Comparison of ENCODE assay signal across 21 mouse cellular contexts in the genomic region with DNA sequence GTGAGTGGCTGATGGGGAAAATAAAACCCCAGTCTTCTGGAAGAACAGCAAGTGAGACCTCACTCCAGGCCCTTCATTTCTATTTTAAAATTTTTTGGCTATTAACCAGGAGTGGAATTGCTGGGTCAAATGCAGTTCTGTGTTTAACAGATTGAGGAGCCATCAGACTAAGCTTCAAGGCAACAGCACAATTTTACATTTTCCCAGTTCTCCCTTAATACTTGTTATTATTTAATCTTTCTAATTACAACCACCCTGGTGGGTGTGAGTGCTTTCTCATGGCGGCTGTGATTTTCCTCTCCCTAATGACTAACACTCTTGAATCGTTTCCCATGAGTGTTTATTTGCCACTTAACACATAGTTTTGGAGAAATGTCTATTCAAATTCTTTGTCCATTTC. TPM values are rescaled to one million over a fixed set of nuclear protein-coding genes. Genes with fewer than 3 reads are reported as not detected.
DNase-seq lines count a peak whose midpoint lies in the region; TF ChIP-seq lines count a peak whose summit lies in the region.
"Had no signal": no experiment of that assay in that cellular context is flagged by ENCODE, and none has a peak within 500 bp of the region (broad histone marks: within the 10 kb centered on the region; RNA-seq: fewer than 3 reads in every experiment).

No protein-coding gene starts in this region.

- no peak for TF ChIP-seq CTCF in brain, embryonic 14.5 days (IDR thresholded peaks at IDR 0.05; ENCODE audit: borderline replicate concordance, extremely low read depth, insufficient read depth, insufficient read length)

- no peaks in the 10 kb centered on the region for H3K9me3 ChIP-seq in heart, embryonic 10.5 days
- H3K9me3 ChIP-seq: embryonic facial prominence, embryonic 13.5 days; embryonic facial prominence, embryonic 15.5 days; forebrain, embryonic 10.5 days; forebrain, embryonic 12.5 days had no signal

- no peaks in the 10 kb centered on the region for H3K4me1 ChIP-seq in heart, embryonic 10.5 days
- H3K4me1 ChIP-seq: embryonic facial prominence, embryonic 13.5 days; embryonic facial prominence, embryonic 15.5 days; forebrain, embryonic 10.5 days had no signal

- TF ChIP-seq POLR2A in brain, embryonic 14.5 days (IDR thresholded peaks at IDR 0.05; ENCODE audit: borderline replicate concordance, extremely low read depth, insufficient read depth, insufficient read length, poor library complexity, severe bottlenecking): no peak

- H3K27me3 ChIP-seq in heart, embryonic 10.5 days (ENCODE audit: insufficient read depth, poor library complexity, severe bottlenecking): no peaks in the 10 kb centered on the region
- H3K27me3 ChIP-seq: embryonic facial prominence, embryonic 13.5 days; embryonic facial prominence, embryonic 15.5 days; forebrain, embryonic 12.5 days had no signal

- no peak overlapping the region for H3K27ac ChIP-seq in heart, embryonic 10.5 days
- H3K27ac ChIP-seq: embryonic facial prominence, embryonic 13.5 days; embryonic facial prominence, embryonic 15.5 days; forebrain, embryonic 10.5 days; forebrain, embryonic 12.5 days had no signal

- DNase-seq in heart, adult 11 months: peak; percentile 27
- DNase-seq in heart, embryonic 10.5 days (ENCODE audit: low spot score): no peak
- DNase-seq in layer of hippocampus, adult 9-11 months: peak; percentile 28
- no peak for DNase-seq in layer of hippocampus, adult 9-10 months (ENCODE audit: low spot score)
- DNase-seq in brain, embryonic 14.5 days (ENCODE audit: low read depth): peak; percentile 12
- DNase-seq in gastrocnemius, postnatal 4 days (ENCODE audit: low spot score in 2 of 2): no peak
- DNase-seq: adrenal gland, adult 2 months; adrenal gland, postnatal 10 days; adrenal gland, postnatal 25 days; cerebellum, adult 11 months; cerebellum, adult 18-20 months; cerebellum, adult 9-11 months; cerebellum, postnatal 14 days; cerebellum, postnatal 36 days; embryo, embryonic 11 days had no signal

- WGBS in heart, embryonic 10.5 days: 64% methylated on average over 2 of the region's 2 CpGs

- H3K4me3 ChIP-seq in heart, embryonic 10.5 days: no peak overlapping the region
- H3K4me3 ChIP-seq: embryonic facial prominence, embryonic 13.5 days; embryonic facial prominence, embryonic 15.5 days; erythroblast, embryonic 14.5 days; forebrain, embryonic 10.5 days; forebrain, embryonic 12.5 days had no signal

- no peaks in the 10 kb centered on the region for H3K36me3 ChIP-seq in heart, embryonic 10.5 days
- H3K36me3 ChIP-seq: embryonic facial prominence, embryonic 13.5 days; embryonic facial prominence, embryonic 15.5 days; forebrain, embryonic 10.5 days; forebrain, embryonic 12.5 days had no signal

RNA-seq across cellular contexts. Expression of gene Slc7a14, which starts 29.1 kb away (rescaled TPM):
- polyA plus RNA-seq in heart, embryonic 10.5 days (2016; fragmentation: Nextera tagmentation; extraction: Ambion mirVana): 0.43 and 0.46 TPM in 2 replicates
- 3.0 and 6.3 TPM in 2 replicates for polyA plus RNA-seq in brain, embryonic 14.5 days (2012; rRNA removed)
- total RNA-seq in gastrocnemius, postnatal 4 days (2021): under 1 TPM; 0.05 to 0.10 TPM
- total RNA-seq: common myeloid progenitor, adult 5-6 weeks had no signal
- polyA plus RNA-seq: erythroblast, embryonic 14.5 days had no signal

Comparison
In these comparisons a context has a peak if more than half of its experiments do, and no peak if none do; other contexts are left out.
1. DNase-seq: peak in heart, adult 11 months (single experiment), layer of hippocampus, adult 9-11 months (single experiment) and brain, embryonic 14.5 days (single experiment); none in heart, embryonic 10.5 days (single experiment), layer of hippocampus, adult 9-10 months (single experiment) and gastrocnemius, postnatal 4 days (0 of 2).